Mouse (Mus musculus): Measurements from ENCODE around the gene Spag5.

- TF ChIP-seq CTCF (IDR thresholded peaks at IDR 0.05; ENCODE audit: extremely low read depth, insufficient read length, insufficient replicate concordance, low read depth, low read length) (no peak), POLR2A (IDR thresholded peaks at IDR 0.05; ENCODE audit: low read depth, low read length) (no peak)
Observed at GRCm38 (mm10) chr11:78337040-78337439, 35.7 kb downstream of the Spag5 start.

Data from small intestine, adult 2 months (tissue).